Mouse (Mus musculus): ENCODE data around the gene Ncs1.

The Ncs1 gene

DNA sequence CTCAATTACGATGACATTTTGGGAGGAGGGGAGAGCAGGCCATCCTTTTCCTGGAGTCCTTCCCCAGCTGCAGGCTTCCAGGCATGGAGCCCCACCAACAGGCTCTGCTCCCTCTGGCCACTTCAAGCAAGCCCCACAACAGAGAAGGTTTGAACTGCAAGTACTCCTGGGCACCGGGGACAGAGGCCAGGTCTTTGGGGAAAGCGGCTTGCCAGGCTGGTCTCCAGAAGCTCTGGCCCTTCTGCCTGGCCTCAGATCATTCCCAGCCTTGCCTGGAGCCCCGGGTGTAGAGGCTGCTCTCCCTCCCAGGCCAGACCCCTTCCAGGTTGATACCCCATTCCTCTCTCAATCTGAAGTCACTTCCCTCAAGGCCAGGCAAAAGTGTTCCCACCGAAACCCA, 572 bp upstream of the Ncs1 start:
- DNase-seq (ENCODE audit: low read depth): no peak

DNA sequence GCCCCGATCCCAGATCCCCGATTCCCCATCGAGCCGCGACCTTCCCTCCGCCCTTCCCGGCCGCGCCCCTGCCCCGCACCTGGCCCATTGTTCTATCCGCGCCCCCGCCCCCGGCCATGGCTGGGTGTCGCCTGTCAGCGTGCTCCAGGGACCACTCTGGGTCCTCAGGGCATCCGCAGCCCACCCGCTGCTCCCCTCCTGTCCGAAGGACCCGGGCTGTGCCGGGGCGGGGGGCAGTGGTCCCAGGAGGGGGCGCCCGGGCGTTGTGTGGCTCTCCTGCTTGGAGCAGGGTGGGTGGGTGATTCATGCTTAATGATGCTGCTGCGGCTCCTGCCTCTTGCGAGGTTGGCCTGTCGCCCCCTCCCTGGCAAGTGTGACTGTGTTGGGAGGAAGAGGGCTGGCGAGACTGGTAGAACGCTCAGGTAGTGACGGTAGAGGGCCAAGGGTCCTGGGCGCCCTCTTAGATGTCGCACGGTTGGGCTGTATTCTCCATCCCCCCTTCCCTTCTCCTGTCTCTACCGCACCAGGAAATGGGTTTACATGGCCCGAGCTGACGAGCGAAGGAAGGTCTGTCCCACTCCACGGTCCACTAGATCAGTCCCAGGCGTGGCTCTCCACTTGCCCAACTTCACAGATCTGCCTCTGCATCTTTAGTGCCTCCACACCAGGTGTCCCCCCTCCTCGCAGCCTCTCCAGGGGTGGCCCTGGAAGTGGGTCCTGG, 788 bp downstream of the Ncs1 start:
- DNase-seq (ENCODE audit: low read depth): no peak

DNA sequence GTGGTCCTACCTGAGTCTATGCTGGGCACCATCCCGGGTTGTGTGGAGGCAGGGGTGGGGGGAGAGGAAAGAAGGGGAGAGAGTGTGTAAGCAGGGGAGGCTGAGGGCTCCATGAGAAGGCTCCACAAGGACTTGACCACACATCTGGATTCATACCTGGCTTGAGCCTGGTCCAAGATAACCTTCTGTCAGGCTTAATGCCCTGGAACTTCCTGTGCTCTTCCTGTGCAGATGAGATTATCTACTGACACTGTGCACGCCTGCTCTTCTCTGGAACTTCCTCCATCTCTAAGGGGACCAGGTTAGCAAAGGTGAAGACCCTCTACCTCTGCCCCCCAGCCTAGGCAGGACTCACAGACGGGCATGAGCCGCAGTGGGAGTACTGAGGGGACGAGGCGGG, 3.2 kb downstream of the Ncs1 start:
- DNase-seq (ENCODE audit: low read depth): no peak

DNA sequence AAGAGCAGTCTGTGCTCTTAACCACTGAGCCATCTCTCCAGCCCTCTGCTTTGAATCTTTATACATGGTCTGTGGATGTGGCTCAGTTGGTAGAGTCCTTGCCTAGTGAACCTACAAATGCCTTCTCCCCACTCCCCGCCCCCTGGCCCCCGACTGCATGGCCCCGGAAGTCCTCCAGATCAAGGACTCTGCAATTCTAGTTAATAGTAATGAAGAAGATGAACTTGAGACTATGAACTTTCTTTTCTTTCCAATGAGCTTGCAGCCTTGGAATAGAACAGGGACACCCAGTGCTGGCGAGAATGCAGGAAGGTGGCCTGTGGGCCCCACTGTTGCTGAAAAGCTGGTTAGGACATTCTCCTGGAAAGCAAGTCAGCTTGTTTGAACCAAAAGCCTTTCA, 6.5 kb downstream of the Ncs1 start:
- DNase-seq (ENCODE audit: low read depth): no peak

DNA sequence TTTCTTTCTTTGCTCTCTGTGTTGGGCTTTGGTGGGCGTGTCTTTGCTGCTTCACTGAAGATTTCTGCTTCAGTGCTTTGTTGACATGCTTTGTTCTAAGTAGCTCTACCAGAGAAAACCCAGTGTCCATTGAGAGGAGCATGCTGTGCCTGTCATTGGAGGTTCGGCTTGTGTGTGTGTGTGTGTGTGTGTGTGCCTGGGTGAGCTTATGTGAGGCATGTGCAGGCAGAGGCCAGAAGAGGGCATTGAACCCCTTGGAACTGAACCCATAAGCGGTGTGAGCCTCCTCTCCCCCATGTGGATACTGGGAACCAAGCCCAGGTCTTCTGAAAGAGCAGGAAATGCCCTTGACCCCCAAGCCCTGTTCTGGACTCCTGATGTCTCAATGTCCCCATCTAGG, 7.8 kb downstream of the Ncs1 start:
- no peak for DNase-seq (ENCODE audit: low read depth)

DNA sequence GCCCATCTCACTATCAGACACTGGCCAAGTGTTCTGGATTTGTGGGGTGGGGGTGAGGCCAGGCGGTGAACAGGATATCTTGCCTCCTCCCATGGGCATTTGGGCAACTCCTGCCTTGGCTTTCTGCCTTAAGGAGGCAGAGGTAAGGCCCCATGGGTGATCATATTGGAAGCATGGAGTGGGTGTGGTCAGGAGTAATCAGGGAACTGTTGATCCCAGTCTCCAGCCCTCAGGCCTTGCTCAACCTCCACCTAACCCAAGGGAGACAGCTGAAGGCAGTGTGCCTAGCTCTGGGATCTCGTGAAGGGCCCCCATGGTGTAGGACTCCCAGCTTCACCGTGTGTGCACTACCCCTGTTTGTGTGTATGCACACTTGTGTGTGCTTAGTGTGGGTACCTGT, 9.2 kb downstream of the Ncs1 start:
- DNase-seq (ENCODE audit: low read depth): no peak

DNA sequence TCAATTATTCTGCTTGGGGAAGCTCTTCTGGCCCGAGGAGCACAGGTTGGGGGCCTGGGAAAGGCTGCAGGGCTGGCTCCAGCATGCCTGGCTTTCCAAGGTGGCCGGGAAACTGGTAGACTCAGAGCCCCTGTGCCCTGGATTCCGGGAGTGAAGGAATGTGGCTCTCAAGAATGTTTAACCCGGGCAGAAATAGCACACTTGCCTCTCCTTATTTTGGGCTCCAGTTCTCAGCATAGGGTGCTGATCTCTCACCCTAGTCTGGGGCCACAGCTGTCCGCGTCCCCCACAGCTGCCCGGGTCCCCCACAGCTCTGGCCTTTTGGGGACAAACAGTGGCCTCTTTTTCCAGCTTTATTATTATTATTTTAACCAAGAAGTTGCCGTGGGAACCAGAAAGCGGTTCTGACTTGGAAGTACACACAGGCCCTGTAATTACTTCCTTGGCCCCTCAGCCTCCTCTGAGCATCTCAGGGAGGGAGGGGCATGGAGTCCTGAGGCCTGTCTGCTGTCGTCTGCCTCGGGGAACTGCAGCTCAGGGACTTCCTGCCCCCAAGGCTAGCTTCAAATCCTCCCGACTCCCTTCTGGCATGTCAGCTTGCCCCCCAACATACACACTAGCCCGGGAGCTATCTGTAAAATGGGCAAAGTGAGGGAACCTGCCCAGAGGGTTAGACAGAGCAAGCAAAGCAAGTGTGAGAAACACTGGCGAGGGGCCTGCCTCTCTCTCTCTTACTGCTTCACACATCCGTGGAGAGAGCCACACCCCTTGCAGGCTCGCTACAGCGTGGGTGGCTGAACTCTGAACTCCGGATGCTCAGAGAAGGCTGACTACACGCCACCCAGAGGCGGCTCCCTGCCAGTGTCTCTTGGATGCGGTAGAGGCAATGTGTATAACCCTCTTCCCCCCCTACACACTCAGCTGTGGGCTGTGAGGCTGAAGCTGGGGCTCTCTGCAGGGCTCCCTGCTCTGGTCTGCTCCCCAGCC, 10.6 kb downstream of the Ncs1 start:
- peak; percentile 9 for DNase-seq (ENCODE audit: low read depth)

DNA sequence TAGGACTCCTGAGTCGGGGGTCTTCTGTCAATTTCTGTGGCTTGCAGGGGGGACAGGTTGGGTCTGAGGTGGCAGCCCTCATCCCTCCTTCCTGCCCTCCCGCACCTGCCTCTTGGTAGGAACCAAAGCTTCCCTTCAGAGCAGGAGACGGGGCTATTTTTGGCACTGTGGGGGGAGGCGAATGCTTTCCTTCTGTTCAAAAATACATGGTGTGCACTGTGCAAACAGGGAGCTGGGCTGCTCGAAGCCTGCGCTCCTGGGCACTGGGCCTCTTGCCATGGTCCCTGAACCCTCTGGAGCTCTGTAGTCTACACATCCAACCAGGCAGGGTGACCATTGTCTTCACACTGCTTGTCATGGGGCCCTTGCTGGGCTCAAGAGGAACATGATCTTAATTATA, 11.5 kb downstream of the Ncs1 start:
- DNase-seq (ENCODE audit: low read depth): no peak

DNA sequence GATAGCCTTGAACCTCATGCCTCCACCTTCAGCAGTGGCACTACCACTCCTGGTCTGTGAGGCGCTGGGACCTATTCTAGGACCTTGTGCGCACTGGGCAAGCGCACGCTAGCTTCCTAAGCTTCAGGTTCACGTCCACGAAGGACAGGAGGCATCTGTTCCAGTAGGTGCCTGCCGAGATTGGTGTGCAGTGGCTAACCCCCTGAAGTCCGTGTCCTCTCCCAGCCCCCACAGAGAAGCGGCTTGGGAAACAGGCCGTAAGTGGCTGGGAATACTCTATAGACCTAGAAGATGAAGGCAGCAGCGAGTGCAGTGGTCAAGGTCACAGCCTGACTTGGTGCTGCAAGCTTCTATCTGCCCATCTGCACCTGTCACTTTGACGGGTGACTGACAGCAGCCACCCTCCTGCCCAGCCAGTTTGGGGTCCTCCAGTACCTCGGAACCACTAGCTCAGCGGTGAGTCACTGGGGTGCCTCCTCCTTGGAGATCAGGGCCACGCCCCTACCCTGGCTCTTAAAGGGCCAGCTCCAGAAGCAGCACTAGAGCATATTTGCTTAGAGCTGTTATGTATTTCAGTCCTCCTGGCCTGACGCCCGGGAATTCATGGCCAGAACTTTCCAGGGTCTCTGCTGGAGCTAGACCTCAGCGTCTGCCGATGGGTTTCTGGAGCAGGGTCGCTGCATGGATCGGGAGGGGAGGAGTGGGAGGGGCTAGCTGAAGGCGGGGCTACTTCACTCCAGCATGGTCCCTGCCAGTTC, 13.2 kb downstream of the Ncs1 start:
- peak; percentile 53 for DNase-seq (ENCODE audit: low read depth)

DNA sequence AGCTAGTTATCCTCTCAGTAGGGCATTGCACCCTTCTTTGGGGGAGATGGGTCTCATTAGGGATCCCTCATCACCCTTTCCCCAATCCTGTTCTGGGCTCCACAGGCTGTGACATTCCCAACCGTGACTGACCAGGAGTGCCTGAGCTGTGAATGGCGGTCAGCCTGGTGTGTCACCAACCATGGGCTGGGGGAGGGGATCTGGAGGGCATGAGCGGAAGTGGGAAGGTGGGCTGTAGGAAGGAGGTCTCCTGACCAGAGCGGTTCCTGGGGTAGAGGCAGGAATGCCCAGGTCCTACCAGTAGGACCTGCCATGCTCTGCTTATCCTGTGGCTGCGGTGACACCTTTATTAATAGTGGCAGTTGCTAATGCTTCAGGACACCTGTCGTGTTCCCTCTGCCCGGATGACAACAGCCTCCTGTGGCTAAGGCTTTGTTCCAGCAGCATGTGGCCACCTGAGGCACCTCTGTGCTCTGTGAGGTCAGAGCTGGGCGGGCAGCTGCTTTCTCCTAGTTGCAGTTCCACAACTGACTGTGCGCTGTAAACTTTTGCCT, 13.8 kb downstream of the Ncs1 start:
- no peak for DNase-seq (ENCODE audit: low read depth)

DNA sequence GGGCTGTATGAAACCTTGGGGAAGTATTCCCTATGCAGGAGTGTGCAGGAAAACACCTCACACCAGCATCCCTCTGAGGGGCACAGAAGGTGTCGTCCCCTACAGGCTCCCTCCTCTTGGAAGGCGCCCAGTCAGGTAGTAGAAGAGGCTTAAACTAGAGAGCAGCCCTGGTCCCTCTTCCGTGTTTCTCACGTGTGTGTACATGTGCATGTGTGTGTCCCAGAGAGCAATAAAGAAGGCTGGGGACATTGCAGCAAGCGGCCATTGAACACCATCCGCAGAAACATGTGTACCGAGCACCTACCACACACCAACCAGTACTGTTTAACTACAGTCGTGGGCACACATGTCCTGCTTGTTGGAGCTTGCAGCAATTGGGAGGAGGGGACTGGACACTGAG, 14.9 kb downstream of the Ncs1 start:
- no peak for DNase-seq (ENCODE audit: low read depth)

DNA sequence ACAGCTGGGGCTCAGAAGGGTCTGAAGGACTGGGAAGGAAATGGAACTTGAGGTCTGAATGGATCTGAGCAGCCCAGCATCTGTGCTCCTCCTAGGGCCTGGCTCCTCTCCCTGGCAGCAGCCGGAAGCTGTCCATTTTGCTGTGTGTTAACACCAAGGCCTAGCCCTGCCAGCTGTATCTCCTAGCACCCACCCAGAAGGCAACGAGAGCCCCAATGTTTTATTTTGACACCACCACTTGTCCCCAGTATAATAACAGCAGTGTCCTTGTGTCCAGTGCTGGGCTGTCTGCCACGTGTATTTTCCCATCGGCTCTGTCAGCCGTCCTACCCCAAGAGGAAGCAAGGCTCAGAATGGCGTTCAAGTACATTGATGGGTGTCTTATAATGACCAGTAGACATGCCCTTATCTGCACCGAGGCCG, 17.4 kb downstream of the Ncs1 start:
- no peak for DNase-seq (ENCODE audit: low read depth)

DNA sequence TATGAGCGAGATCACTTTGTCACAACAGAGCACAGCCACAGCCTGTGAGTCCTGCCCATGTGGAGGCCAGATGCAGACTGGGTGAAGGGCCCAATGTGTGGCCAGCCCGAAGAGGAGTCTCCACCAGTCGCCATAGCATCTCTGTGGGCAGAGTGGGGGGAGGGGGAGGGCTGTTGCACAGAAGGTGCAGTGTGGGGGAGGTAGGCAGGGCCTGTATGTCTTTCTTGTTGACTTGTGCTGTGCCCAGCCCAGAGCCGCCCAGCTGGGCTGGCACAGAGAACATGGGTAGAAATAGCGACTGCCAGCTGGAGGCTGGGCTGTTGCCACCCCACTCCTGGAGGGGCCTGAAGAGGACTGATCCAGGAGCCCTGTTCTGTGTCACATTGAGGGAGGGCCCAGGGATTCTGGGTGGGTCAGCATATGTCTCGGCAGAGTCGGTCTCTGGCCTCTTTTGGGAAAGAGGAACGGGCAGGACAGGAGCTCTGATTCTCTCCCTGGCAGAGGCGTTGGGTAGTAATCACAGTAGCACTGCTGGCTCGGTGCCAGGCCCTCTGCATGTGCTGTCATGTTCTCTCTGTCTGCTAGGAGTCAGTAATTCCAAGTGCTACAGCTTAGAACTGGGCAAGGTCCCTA, 18.2 kb downstream of the Ncs1 start:
- no peak for DNase-seq (ENCODE audit: low read depth)

DNA sequence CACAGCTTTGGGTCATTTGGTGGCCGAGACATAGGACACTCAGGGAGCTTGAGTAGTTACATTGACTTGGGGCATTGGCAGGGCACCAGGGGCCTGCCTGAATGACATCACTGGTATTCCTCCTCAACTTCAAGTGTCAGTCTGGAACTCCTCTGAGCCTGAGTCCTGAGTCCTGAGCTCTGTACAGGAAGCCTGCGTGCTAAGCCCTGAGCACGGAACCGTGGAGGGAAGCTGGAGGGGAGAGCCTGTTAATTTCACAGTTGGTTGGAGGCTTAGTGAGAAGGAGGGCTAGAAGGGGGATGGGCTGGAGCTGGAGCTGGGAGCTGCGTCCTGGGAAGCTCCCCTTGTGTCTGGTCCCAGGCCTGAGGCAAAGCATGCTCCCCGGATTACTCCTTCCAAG, 21.8 kb downstream of the Ncs1 start:
- no peak for DNase-seq (ENCODE audit: low read depth)

DNA sequence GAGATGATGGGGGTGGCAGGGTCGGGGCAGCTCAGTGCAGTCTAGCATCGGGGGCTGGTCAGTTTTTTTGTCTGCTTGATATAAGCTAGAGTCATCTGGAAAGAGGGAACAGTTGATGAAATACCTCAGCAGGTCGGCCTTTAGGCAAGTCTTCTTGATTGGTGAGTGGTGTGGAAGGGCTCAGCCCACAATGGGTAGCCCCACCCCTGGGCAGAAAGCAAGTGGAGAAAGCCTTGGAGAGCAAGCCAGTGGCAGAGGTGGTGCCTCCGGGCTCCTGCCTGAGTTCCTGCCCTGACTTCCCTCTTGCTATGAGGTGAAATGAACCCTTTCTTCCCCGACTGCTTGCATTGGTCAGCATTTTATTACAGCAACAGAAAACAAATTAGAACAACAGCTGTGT, 23.0 kb downstream of the Ncs1 start:
- DNase-seq (ENCODE audit: low read depth): no peak

DNA sequence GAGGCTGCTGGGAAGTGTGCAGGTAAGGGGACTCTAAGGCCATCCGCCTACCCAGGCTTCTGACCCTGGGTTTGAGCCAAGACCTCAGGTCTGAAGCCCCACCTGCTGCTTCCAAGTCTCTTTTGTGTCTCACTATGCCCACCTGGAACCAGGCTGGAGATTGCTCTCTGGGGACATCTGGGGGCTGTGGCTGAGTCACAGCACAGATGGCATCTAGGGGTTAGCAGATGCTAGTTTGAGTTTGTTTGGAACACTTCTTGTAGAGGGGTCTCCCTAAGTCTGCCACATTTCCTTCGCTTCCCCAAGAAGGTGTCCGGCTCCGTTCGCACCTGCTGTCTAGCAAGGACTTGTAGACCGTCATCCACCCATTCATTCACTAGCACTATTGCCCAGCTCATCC, 23.6 kb downstream of the Ncs1 start:
- no peak for DNase-seq (ENCODE audit: low read depth)

DNA sequence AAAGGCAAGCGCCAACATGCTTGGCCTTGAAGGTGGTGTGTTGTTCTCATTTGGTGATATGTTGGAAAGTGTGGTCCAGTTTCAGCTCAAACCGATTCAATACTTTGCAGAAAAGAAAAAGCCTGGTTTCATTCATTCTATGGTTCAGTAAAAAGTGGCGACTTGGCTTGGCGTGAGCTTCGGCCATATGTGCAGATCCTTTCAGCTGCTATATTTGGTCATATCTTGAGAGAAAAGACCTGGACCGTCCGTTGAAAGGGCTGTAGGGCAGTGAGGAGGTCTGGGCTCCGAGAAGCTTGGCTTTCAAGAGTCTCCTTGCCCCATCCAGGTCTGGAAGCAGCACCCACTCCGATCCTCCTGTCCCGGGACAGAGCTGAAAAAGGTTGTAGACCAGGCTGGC, 24.2 kb downstream of the Ncs1 start:
- DNase-seq (ENCODE audit: low read depth): no peak

DNA sequence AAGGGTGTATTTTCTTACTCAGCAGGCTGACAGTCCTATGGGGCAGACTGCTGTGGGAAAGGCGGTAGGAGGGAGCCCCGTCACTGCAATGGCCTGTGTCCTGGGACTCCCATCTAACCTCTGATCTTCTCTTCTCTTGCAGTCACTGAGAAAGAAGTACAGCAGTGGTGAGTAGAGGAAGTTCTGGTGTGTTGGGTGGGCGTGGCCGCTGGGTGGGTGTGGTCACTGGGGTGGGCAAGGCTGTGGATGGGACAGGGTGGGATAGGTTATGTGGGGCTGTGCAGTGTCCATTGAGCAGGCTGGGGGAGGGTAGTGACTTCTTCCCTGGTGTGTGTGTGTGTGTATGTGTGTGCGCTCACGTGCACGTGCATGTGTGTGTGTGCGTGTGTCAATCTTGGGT, 24.8 kb downstream of the Ncs1 start:
- DNase-seq (ENCODE audit: low read depth): no peak

DNA sequence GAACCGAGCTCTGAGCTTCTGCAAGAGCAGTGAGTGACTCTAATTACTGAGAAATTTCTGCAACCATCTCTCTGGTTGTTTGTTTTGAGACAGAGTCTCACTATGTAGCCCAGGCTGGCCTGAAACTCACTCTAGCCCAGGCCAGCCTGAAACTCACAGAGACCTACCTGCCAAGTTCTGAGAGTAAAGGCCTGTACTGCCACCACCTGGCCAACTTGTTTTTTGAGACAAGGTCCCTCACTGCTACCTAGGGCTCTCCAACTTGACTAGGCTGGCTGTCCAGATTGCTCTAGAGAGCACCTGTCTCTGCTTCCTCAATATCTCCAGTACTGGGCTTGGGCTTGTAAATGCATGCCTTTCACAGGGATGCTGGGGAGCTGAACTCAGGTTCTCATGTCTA, 25.4 kb downstream of the Ncs1 start:
- no peak for DNase-seq (ENCODE audit: low read depth)

DNA sequence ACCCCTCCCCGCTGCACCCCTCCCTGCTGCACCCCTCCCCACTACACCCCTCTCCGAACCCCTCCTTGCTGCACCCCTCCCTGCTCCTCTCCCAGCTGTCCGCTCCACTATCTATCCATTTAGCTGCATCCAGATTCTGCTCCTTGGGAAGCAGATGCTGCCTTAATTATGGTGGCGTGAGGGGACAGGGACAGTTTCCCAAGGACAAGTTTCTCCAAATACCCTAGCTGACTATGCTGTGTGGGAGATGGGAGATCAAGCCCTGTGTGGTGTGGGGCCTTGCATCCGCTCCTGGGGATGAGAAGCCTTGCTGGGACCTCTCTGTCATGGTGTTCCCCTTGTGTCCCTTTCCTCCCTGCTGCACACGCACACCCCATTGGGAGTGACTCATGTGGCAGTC, 29.4 kb downstream of the Ncs1 start:
- no peak for DNase-seq (ENCODE audit: low read depth)

DNA sequence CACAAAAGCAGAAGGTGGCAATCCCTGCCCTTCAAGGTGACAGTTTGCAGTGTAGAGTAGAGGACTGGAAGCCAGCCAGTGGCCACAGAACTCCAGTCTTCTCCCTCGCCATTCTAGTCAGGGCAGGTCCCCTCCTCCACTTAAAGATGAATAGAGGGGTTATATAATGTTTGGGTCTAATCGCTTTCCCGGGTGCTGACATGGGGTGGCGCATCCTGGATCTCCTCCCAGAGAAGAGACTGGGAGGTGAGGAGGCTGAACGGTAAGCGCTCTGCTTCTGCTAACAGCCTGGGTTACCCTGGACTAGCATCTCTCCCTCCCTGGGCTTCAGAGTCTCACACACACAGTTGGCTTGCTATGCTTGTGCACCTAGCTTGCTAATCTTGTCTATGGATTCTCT, 32.2 kb downstream of the Ncs1 start:
- no peak for DNase-seq (ENCODE audit: low read depth)

DNA sequence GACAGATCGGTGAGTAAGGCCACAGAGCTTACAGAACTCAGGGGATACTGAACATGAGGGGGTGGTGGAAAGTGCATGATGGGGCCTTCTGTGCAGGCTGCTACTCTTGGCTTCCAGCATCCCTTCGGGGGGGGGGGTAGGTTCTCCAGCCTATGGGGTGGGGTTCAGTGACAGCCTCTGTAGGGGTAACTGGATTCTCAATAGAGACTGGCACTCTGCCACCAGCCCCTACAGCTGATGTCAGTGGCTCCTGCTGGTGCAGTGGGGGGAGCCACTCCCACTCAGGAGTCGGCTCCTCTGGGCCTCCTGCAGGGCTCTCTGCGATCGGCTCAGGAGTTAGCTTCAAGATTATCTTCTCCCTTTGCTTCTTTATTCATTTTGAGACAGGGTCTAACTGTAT, 32.9 kb downstream of the Ncs1 start:
- DNase-seq (ENCODE audit: low read depth): no peak
